Mouse (Mus musculus) G1E (cell line): ENCODE measurements at regions not wholly inside any gene's neighbourhood (a gene's known extent, or its start where the extent isn't known, plus 50 kb on each side); places are given as distances from the start of the nearest gene placed in this dataset.

Source experiments
- CTCF ChIP-seq: IDR thresholded peaks from 2 replicates; pipeline ENCODE4 v1.5.1; 2012; ENCODE audit warnings: low read depth, low read length, inconsistent platforms, mixed read lengths
- GATA1 ChIP-seq: IDR thresholded peaks from 2 replicates; pipeline ENCODE4 v1.6.1; 2012; ENCODE audit warnings: borderline replicate concordance, low read length, inconsistent platforms, mixed read lengths
- POLR2AphosphoS5 ChIP-seq: IDR thresholded peaks from 2 replicates; pipeline ENCODE4 v1.6.1; 2012; ENCODE audit warnings: low read depth, low read length, inconsistent platforms; ENCODE audit not compliant: insufficient replicate concordance
- TAL1 ChIP-seq: conservative IDR thresholded peaks from 2 replicates; pipeline ENCODE4 v1.6.1; 2012; ENCODE audit warnings: low read depth, low read length, inconsistent platforms, mixed read lengths

DNA sequence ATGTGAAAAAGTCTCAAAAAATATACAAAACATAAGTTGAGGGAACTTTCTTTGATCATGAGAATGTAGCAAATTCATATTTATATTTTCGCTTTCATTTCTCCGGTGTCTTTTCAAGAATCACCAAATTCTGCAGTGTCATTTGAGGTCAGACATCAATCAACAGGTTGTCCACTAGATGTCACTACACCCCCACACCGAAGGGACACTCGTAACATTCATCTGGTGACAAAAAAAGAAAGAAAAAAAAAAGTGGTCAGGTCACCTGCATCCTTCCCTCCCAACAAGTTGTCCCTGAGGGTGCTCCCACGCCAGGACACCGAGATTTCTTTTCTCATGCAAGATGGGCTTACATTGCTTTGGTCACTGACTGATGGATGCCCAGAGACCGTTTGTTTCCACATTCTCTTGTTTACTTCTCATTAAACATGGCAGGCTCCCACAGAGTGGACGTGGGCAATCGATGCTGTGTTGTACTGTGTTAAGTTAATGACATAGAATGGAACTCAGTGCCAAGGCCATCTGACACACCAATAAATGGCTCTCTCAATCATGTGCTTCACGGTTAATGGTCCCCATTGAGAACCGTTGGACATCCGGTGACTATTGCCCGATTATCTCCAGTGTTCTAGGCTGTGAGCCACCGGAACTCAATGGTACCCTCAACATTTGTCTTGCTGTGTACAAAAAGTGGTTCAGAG is 199.1 kb upstream of the Gadl1 start:
- no peak for TF ChIP-seq POLR2AphosphoS5
- no peak for TF ChIP-seq CTCF
- no peak for TF ChIP-seq GATA1
- TF ChIP-seq TAL1, result no peak
